Mouse (Mus musculus) heart, postnatal 0 days (tissue): ENCODE results near the gene Gm7970.
"Not testable (repeated sequence)": the region's sequence is repeated elsewhere in the genome, so short reads cannot be mapped to it uniquely, and the experiment has no call there.

Source experiments
- CTCF ChIP-seq: IDR thresholded peaks from 2 replicates; pipeline ENCODE4 v1.5.1; 2016; ENCODE audit warnings: antibody characterized with exemption, control low read depth, low read depth
- EP300 ChIP-seq: IDR thresholded peaks from 2 replicates; pipeline ENCODE4 v1.6.1; 2016; ENCODE audit warnings: antibody characterized with exemption, low read depth

GRCm38 (mm10) chr14:41520683-41521082, 34.7 kb downstream of the Gm7970 start:
- not testable (repeated sequence) for TF ChIP-seq CTCF, EP300
